Mouse (Mus musculus): ENCODE measurements around the gene Shf. TPM values are rescaled to one million over a fixed set of nuclear protein-coding genes. Genes with fewer than 3 reads are reported as not detected.

The Shf gene
- polyA plus RNA-seq, 1 experiment = not detected

DNA sequence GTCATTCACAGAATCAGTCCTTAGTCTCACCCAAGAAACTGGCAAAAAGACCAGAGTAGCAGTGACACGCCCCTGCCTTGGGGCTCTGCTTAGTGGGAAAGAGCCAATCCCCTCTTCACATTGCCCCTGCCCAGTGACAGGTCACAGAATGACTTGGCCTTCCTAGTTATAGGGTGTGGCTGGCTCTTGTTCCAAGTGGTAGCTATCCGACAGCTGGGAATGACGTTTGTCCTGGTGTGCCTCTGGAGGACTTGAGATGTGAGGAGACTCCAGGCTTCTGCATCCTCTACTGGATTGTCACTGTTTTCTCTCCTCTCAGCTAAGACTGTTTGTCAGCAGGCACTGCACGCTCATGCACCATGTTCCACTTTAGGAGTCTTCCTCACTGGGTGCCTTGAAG, 51.6 kb downstream of the Shf start:
- Histone ChIP-seq H3K4me1 (ENCODE audit: control insufficient read depth, insufficient read depth, low read length) (peaks cover 10% of the 10 kb centered on the region), H3K27ac (ENCODE audit: insufficient read depth, low read depth, low read length) (no peak overlapping the region), H3K4me3 (ENCODE audit: insufficient read depth, low read depth, low read length) (no peak overlapping the region)
- TF ChIP-seq POLR2A (IDR thresholded peaks at IDR 0.05; ENCODE audit: insufficient read depth, low read depth, low read length) (no peak), CTCF (IDR thresholded peaks at IDR 0.05; ENCODE audit: insufficient read depth, low read depth, low read length) (no peak)
- 82% methylated on average over 4 of the region's 4 CpGs for WGBS

DNA sequence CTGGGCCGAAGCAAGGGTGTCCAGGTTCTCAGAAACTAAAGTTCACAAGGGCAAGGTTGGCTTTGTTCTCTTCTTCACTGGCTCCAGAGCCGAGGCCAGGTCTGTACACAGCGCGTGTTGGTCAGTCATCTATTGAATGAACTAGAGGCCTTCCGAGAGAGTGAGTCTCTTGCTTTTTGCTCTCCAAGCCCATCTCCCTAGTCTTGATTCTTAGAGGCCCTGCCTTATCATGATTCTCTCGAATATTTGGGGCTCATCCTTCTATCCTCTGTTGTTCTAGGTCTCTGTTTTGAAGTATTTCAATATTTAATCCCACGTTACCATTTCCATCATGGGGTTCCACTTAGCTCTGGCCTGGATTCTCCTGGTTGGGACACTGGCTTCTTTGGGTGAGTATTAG, 53.6 kb downstream of the Shf start, which contains the start of gene Duox1:
Gene Duox1 (plus strand): TSS at position 301 of the 400 bp plus-strand sequence.
- no peak within 1 kb of the TSS for H3K27ac ChIP-seq (ENCODE audit: insufficient read depth, low read depth, low read length)
- WGBS = 89% methylated on average over 7 of the region's 7 CpGs
- TF ChIP-seq POLR2A (IDR thresholded peaks at IDR 0.05; ENCODE audit: insufficient read depth, low read depth, low read length) (no peak), CTCF (IDR thresholded peaks at IDR 0.05; ENCODE audit: insufficient read depth, low read depth, low read length) (no peak)
- peaks cover 10% of the 10 kb centered on the region for H3K4me1 ChIP-seq (ENCODE audit: control insufficient read depth, insufficient read depth, low read length)
- no peak within 1 kb of the TSS for H3K4me3 ChIP-seq (ENCODE audit: insufficient read depth, low read depth, low read length)

DNA sequence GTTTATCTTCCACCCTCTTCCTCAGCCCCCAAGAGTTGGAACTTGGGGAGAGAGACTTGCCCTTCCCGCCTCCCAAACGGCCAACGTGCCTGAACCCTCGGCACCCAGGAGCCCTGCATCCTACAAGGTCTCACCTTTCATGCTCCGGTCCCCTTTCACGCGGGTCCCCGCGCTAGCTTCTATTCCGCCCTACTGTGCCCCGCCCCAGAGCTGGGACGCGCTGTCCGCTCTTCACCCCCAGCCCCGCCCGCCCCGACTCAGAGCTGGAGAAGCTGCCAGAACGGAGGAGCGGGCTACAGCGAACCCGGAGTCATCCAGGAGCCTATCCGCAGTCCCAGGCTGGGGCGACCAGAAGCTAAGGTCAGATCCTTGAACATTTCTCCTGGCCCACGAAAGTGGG, 55.4 kb downstream of the Shf start, which contains the start of gene Duoxa1:
Gene Duoxa1 (minus strand): TSS at position 195 of the 400 bp plus-strand sequence.
- TF ChIP-seq CTCF (IDR thresholded peaks at IDR 0.05; ENCODE audit: insufficient read depth, low read depth, low read length) = no peak
- TF ChIP-seq POLR2A (IDR thresholded peaks at IDR 0.05; ENCODE audit: insufficient read depth, low read depth, low read length) = no peak
- H3K4me3 ChIP-seq (ENCODE audit: insufficient read depth, low read depth, low read length) = 0 out of 2 replicates have a peak within 1 kb of the TSS, but pooled peaks have one; percentile 3
- H3K4me1 ChIP-seq (ENCODE audit: control insufficient read depth, insufficient read depth, low read length) = peaks cover 10% of the 10 kb centered on the region
- WGBS = 9% methylated on average over 24 of the region's 24 CpGs
- H3K27ac ChIP-seq (ENCODE audit: insufficient read depth, low read depth, low read length) = no peak within 1 kb of the TSS

- H3K27ac ChIP-seq (ENCODE audit: insufficient read depth, low read depth, low read length) = no peak overlapping the region
- no peak overlapping the region for H3K4me3 ChIP-seq (ENCODE audit: insufficient read depth, low read depth, low read length)
- TF ChIP-seq POLR2A (IDR thresholded peaks at IDR 0.05; ENCODE audit: insufficient read depth, low read depth, low read length) = no peak
- peak; percentile 59; the same call in 1 of the 2 replicates for TF ChIP-seq CTCF (IDR thresholded peaks at IDR 0.05; ENCODE audit: insufficient read depth, low read depth, low read length)
Observed at GRCm38 (mm10) chr2:122312722-122313417, 56.1 kb downstream of the Shf start.

GRCm38 (mm10) chr2:122311561-122311960, 57.4 kb downstream of the Shf start:
- TF ChIP-seq POLR2A (IDR thresholded peaks at IDR 0.05; ENCODE audit: insufficient read depth, low read depth, low read length) (no peak), CTCF (IDR thresholded peaks at IDR 0.05; ENCODE audit: insufficient read depth, low read depth, low read length) (no peak)
- 44% methylated on average over 2 of the region's 2 CpGs for WGBS
- no peak overlapping the region for H3K4me3 ChIP-seq (ENCODE audit: insufficient read depth, low read depth, low read length)
- no peak overlapping the region for H3K27ac ChIP-seq (ENCODE audit: insufficient read depth, low read depth, low read length)
- H3K4me1 ChIP-seq (ENCODE audit: control insufficient read depth, insufficient read depth, low read length) = peaks cover 14% of the 10 kb centered on the region

More at GRCm38 (mm10) chr2:122312722-122313417, 56.1 kb downstream of the Shf start:
- H3K4me1 ChIP-seq (ENCODE audit: control insufficient read depth, insufficient read depth, low read length) = peaks cover 10% of the 10 kb centered on the region
- 4% methylated on average over 27 of the region's 27 CpGs for whole genome bisulfite sequencing

DNA sequence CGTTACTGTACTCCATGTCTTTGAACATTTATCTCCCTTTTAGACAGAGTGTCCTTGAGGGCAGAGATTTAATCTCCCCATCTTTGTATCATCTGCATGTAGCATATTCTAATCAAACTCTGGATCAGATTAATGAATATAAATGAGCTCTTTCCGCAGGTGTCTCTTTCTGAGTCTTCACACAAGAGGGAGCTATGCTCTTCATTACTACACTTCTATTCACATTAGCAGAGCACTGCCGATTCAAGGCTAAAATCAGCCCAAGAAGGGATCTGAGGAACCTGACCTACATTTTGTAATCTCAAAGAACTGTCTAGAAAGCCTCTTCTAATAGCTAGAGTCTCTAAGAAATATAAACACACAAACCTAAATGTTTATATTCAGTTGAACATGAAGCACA, 59.3 kb downstream of the Shf start:
- TF ChIP-seq POLR2A (IDR thresholded peaks at IDR 0.05; ENCODE audit: insufficient read depth, low read depth, low read length) (no peak), CTCF (IDR thresholded peaks at IDR 0.05; ENCODE audit: insufficient read depth, low read depth, low read length) (no peak)
- WGBS = 37% methylated on average over 3 of the region's 3 CpGs
- Histone ChIP-seq H3K4me1 (ENCODE audit: control insufficient read depth, insufficient read depth, low read length) (peaks cover 18% of the 10 kb centered on the region), H3K27ac (ENCODE audit: insufficient read depth, low read depth, low read length) (no peak overlapping the region), H3K4me3 (ENCODE audit: insufficient read depth, low read depth, low read length) (no peak overlapping the region)

- H3K27ac ChIP-seq (ENCODE audit: insufficient read depth, low read depth, low read length) = no peak overlapping the region
- H3K4me3 ChIP-seq (ENCODE audit: insufficient read depth, low read depth, low read length) = no peak overlapping the region
- peaks cover 16% of the 10 kb centered on the region for H3K4me1 ChIP-seq (ENCODE audit: control insufficient read depth, insufficient read depth, low read length)
- TF ChIP-seq POLR2A (IDR thresholded peaks at IDR 0.05; ENCODE audit: insufficient read depth, low read depth, low read length) = no peak
- TF ChIP-seq CTCF (IDR thresholded peaks at IDR 0.05; ENCODE audit: insufficient read depth, low read depth, low read length) = no peak
- 24% methylated on average over 4 of the region's 4 CpGs for WGBS
Observed at GRCm38 (mm10) chr2:122306184-122306583, 62.8 kb downstream of the Shf start.

- TF ChIP-seq CTCF (IDR thresholded peaks at IDR 0.05; ENCODE audit: insufficient read depth, low read depth, low read length) (no peak), POLR2A (IDR thresholded peaks at IDR 0.05; ENCODE audit: insufficient read depth, low read depth, low read length) (no peak)
- 89% methylated on average over 16 of the region's 16 CpGs for WGBS
- no peak overlapping the region for H3K27ac ChIP-seq (ENCODE audit: insufficient read depth, low read depth, low read length)
- H3K4me3 ChIP-seq (ENCODE audit: insufficient read depth, low read depth, low read length) = no peak overlapping the region
- peaks cover 19% of the 10 kb centered on the region for H3K4me1 ChIP-seq (ENCODE audit: control insufficient read depth, insufficient read depth, low read length)
Observed at GRCm38 (mm10) chr2:122305097-122305892, 63.7 kb downstream of the Shf start.

DNA sequence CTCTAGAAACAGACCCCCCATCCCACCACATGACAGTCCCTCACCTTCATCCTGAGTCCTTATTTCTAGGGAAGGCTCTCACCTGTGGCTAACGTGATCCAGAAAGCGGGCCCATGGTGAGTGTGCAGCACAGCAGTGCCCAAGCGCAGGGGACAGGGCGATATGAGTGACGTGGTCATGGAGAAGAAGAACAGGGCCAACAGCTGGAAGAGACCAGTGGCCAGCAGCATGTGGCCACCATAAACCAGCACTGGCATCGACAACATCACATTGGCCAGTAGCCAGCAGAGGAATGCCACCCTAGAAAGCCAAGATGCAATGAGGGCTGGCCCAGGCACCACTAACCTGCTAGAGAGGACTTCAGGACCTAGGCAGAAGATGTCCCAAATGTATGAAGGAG, 64.4 kb downstream of the Shf start:
- Histone ChIP-seq H3K4me1 (ENCODE audit: control insufficient read depth, insufficient read depth, low read length) (peaks cover 19% of the 10 kb centered on the region), H3K4me3 (ENCODE audit: insufficient read depth, low read depth, low read length) (no peak overlapping the region), H3K27ac (ENCODE audit: insufficient read depth, low read depth, low read length) (no peak overlapping the region)
- 87% methylated on average over 6 of the region's 6 CpGs for WGBS
- TF ChIP-seq POLR2A (IDR thresholded peaks at IDR 0.05; ENCODE audit: insufficient read depth, low read depth, low read length) (no peak), CTCF (IDR thresholded peaks at IDR 0.05; ENCODE audit: insufficient read depth, low read depth, low read length) (no peak)

Measured in olfactory bulb, adult 2 months (tissue).